Mouse (Mus musculus) stomach, postnatal 0 days (tissue): ENCODE results near the gene Aimp2. TPM values are rescaled to one million over a fixed set of nuclear protein-coding genes. Genes with fewer than 3 reads are reported as not detected.

Experiments used
- ATAC-seq: fragments of 200-750 bp; cut with Nextera tagmentation; 2 replicates; pipeline ENCODE4 v1.8.0; 2017; ENCODE audit not compliant: low FRiP score, low TSS enrichment
- DNase-seq: peaks from one replicate; pipeline ENCODE4 v3.0.0-alpha.2; 2016; ENCODE audit warnings: low spot score
- H3K27ac ChIP-seq: fragments of 300-500 bp; sonication (generic); replicated peaks from 2 replicates; pipeline ENCODE4 v1.5.1; 2014; ENCODE audit warnings: mild to moderate bottlenecking, control low read depth
- H3K27me3 ChIP-seq: fragments of 300-500 bp; sonication (generic); 2 replicates; pipeline ENCODE4 v1.6.1; 2014; ENCODE audit warnings: low read length; ENCODE audit not compliant: control insufficient read depth, insufficient read depth
- H3K36me3 ChIP-seq: fragments of 300-500 bp; sonication (generic); 2 replicates; pipeline ENCODE4 v1.6.1; 2014; ENCODE audit warnings: low read length, mixed read lengths; ENCODE audit not compliant: control insufficient read depth, insufficient read depth
- H3K4me1 ChIP-seq: fragments of 300-500 bp; sonication (generic); replicated peaks from 2 replicates; pipeline ENCODE4 v1.6.1; 2014; ENCODE audit warnings: antibody characterized with exemption; ENCODE audit not compliant: control insufficient read depth, insufficient read depth
- H3K4me2 ChIP-seq: fragments of 300-500 bp; sonication (generic); replicated peaks from 2 replicates; pipeline ENCODE4 v1.6.1; 2014; ENCODE audit warnings: low read depth, mild to moderate bottlenecking, control low read depth, moderate library complexity
- H3K4me3 ChIP-seq: fragments of 300-500 bp; sonication (generic); 2 replicates; pipeline ENCODE4 v1.5.1; 2014; ENCODE audit warnings: low read depth, low read length, control low read depth
- H3K9ac ChIP-seq: fragments of 300-500 bp; sonication (generic); 2 replicates; pipeline ENCODE4 v1.6.1; 2014; ENCODE audit warnings: mild to moderate bottlenecking, low read length, control low read depth, mixed read lengths
- H3K9me3 ChIP-seq: fragments of 300-500 bp; sonication (generic); 2 replicates; pipeline ENCODE4 v1.6.1; 2016; ENCODE audit warnings: low read length; ENCODE audit not compliant: control insufficient read depth
- CTCF ChIP-seq: IDR thresholded peaks from 2 replicates; pipeline ENCODE4 v1.5.1; 2016; ENCODE audit warnings: antibody characterized with exemption, low read depth, mild to moderate bottlenecking, moderate library complexity
- EP300 ChIP-seq: optimal IDR thresholded peaks from 2 replicates; pipeline ENCODE3; 2016; ENCODE audit warnings: antibody characterized with exemption
- WGBS: fragments of 180-500 bp; shearing (Covaris S2); extraction: QIAGEN DNeasy Blood & Tissue Kit; methylation state at CpG from one replicate; pipeline ENCODE4 v1.1.7; 2014; 5-methylcytosine and 5-hydroxymethylcytosine counted together
- polyA plus RNA-seq: library from polyadenylated mRNA; unstranded; fragments of >200 nt; fragmentation: Nextera tagmentation; extraction: Ambion mirVana; gene quantifications from 2 replicates; pipeline ENCODE4 v1.2.1, GENCODE M21; 2015

Gene Aimp2
- 65.6 and 69.4 TPM in 2 replicates for polyA plus RNA-seq

DNA sequence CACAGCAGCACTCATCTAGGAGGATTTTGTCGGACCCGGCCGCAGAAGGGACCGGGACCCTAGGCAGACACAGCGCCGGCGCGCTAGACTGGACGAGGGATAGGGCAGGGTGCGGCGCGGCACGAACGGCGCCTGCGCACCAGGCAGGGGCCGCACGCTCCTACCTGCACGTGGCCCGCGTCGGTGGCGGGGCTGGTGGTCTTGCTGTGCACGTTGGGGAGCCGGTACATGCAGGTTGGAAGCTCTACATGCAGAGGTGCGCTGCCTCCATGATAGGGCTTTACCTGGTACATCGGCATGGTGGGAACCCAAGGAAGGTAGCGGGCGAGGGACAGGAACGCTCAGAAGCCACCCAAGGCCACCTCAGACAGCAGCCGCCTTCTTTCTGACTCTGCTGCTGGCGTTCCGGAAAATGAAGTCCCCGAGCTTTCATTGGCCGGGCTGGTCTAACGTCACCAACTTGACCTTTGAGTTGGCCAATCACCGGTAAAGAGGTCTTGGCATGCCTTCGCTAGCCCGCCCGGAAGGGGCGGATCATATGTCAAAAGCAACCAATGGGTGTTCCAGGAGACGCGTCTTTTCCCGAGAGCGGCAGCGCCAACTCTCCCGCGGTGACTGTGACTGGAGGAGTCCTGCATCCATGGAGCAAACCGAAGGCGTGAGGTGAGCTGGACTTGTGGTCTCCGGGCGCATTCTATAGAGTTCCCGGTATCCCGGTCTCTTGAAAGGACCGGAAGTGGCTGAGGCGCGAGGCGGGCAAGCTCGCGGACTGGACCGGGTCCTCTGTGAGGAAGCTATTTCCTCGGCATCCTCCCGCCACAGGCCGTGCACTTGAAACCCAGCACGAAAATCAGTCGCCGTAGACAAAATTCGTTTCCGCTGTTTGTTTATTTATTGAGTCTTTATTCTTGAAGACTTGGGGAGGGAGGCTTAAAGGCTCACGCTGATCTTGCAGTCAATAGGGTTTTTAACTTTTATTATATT, at the start of gene Aimp2, which contains the start of gene Pms2:
Aimp2 (minus strand) TSS at position 431 of the 984 bp plus-strand sequence.
Pms2 (plus strand) TSS at position 548 of the 984 bp plus-strand sequence.
- TF ChIP-seq CTCF (no peak), EP300 (no peak)
- peak within 1 kb of the TSS; percentile 69 for H3K4me3 ChIP-seq
- peak; percentile 97 for DNase-seq
- peak; percentile 99 for ATAC-seq
- peak within 1 kb of the TSS; percentile 75 for H3K9ac ChIP-seq
- H3K4me1 ChIP-seq: 0 out of 2 replicates have a peak, but pooled peaks cover 2% of the 10 kb centered on the region
- WGBS: under 1% methylated on average over 70 of the region's 70 CpGs
- H3K36me3 ChIP-seq: peaks cover 4% of the 10 kb centered on the region; the same call in 1 of the 2 replicates
- H3K9me3 ChIP-seq: no peaks in the 10 kb centered on the region
- peak within 1 kb of the TSS; percentile 86 for H3K27ac ChIP-seq
- no peaks in the 10 kb centered on the region for H3K27me3 ChIP-seq
- peak within 1 kb of the TSS; percentile 81 for H3K4me2 ChIP-seq

DNA sequence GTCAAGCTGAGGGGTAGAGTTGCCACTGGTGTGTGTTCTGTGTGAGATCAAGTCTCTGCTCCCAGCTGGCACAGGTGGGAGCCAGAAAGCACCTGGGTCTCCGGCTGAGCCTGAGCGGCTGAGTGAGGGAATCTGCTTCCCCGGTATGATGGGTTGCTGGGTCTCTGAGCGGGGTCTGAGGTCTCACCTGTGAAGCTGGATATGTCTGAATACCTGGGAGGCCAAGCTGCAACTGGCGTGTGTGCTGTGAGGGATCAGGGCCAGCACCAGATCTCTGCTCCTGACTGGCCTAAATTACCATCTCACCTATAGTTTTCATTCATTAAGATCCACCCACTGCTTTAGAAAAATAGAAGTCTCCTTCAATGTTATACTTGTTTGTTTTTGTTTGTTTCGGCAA, 47.5 kb upstream of the Aimp2 start:
- Histone ChIP-seq H3K9me3 (no peaks in the 10 kb centered on the region), H3K27ac (no peak overlapping the region), H3K4me1 (no peaks in the 10 kb centered on the region), H3K4me2 (no peak overlapping the region), H3K4me3 (no peak overlapping the region), H3K36me3 (no peaks in the 10 kb centered on the region), H3K9ac (no peak overlapping the region), H3K27me3 (no peaks in the 10 kb centered on the region)
- DNase-seq (no peak), ATAC-seq (no peak)
- TF ChIP-seq EP300 (no peak), CTCF (no peak)
- 90% methylated on average over 6 of the region's 6 CpGs for WGBS

DNA sequence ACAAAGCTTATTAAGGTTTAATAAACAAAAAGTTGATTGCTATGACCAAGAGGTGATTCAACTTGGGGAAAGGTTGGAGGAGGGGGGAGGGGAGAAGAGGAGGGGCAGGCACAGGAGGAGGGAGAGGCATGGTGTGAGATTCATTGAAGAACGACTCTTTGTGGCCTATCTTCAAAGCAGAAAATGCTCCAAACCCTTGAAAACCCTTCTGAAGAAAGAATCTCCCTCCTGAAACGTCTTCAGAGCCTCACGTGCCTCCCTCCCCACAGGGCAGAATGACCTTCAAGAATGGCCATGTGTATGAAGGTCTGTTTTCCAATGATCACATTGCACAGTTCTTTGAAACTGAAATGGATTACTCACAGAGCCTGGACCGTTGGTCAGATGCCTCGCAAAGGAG, 40.4 kb upstream of the Aimp2 start:
- no peak for DNase-seq
- Histone ChIP-seq H3K27ac (no peak overlapping the region), H3K4me3 (no peak overlapping the region), H3K27me3 (no peaks in the 10 kb centered on the region), H3K4me2 (no peak overlapping the region), H3K9ac (no peak overlapping the region), H3K4me1 (no peaks in the 10 kb centered on the region), H3K36me3 (no peaks in the 10 kb centered on the region), H3K9me3 (no peaks in the 10 kb centered on the region)
- 48% methylated on average over 5 of the region's 5 CpGs for WGBS
- TF ChIP-seq EP300 (no peak), CTCF (no peak)
- ATAC-seq: no peak

DNA sequence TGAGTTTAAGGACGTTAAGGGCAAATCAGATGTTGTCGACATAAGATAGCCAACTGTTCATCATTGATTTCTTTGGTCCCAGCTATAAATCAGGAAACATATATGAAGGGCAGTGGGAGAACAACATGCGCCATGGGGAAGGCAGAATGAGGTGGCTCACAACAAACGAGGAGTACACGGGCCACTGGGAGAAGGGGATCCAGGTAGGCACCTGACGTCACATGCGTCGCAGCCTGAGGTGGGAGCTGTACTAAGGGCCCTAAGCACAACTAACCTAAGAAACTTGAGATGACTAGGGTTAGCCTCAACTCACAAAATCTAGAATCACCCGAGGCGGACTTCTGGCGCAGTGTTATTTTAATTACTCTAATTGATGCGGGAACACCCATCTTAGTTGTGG, 38.7 kb upstream of the Aimp2 start:
- Histone ChIP-seq H3K27me3 (no peaks in the 10 kb centered on the region), H3K4me3 (no peak overlapping the region), H3K9ac (no peak overlapping the region), H3K4me1 (no peaks in the 10 kb centered on the region), H3K9me3 (no peaks in the 10 kb centered on the region), H3K36me3 (no peaks in the 10 kb centered on the region), H3K27ac (no peak overlapping the region), H3K4me2 (no peak overlapping the region)
- ATAC-seq (no peak), DNase-seq (no peak)
- no peak for TF ChIP-seq EP300
- TF ChIP-seq CTCF: no peak
- WGBS: 89% methylated on average over 12 of the region's 12 CpGs

DNA sequence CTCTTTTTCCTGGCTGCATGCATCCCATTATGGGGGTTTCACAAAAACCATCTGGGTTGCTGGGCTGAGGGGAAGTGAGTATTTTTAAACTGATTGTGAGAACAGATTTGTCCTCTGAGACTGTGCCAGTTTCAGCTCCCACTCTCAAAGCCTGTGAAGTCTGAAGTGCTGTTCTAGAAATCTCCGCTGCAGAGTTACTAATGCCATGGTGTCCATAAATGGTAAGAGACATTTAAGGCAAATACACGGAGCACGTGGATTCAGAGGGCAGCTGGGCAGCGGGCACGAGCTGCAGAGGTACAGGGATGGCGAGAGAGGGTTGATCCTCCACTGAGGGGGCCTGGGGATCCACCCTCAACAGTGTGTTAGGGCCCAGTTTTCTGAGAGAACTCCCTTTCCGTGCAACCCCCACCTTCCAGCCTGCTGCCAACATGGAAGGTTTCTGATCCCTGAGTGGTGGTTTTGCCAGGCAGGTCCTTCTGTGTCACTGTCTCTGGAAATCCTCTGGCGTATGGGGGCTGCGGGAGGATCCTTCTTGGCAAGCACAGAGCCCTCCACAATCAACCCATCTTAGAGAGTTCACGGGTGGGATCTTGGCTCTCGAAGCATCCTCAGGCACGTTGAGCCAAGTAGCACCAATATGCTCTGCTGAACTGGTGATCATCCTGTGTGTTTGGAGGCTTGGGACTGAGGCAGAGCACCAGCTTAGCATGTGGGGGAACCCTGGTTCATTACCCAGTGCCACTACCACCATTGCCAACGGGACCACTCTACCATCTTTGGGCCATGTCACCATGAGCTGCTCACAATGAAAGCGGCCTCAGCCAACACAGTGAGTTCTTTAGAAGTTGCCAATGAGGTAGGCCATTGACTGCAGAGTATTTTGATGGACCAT, 33.8 kb upstream of the Aimp2 start:
- H3K4me3 ChIP-seq: no peak overlapping the region
- no peaks in the 10 kb centered on the region for H3K27me3 ChIP-seq
- H3K9me3 ChIP-seq: no peaks in the 10 kb centered on the region
- H3K4me1 ChIP-seq: no peaks in the 10 kb centered on the region
- 77% methylated on average over 14 of the region's 14 CpGs for WGBS
- H3K27ac ChIP-seq: no peak overlapping the region
- no peak overlapping the region for H3K9ac ChIP-seq
- H3K36me3 ChIP-seq: no peaks in the 10 kb centered on the region
- H3K4me2 ChIP-seq: no peak overlapping the region
- ATAC-seq (no peak), DNase-seq (no peak)
- no peak for TF ChIP-seq EP300
- no peak for TF ChIP-seq CTCF
